Mouse (Mus musculus): ENCODE results near the gene Lcp2. TPM values are rescaled to one million over a fixed set of nuclear protein-coding genes. Genes with fewer than 3 reads are reported as not detected.

The Lcp2 gene
- total and polyA plus RNA-seq, 3 experiments: 19.4 to 24.0 (median 20.1) TPM

DNA sequence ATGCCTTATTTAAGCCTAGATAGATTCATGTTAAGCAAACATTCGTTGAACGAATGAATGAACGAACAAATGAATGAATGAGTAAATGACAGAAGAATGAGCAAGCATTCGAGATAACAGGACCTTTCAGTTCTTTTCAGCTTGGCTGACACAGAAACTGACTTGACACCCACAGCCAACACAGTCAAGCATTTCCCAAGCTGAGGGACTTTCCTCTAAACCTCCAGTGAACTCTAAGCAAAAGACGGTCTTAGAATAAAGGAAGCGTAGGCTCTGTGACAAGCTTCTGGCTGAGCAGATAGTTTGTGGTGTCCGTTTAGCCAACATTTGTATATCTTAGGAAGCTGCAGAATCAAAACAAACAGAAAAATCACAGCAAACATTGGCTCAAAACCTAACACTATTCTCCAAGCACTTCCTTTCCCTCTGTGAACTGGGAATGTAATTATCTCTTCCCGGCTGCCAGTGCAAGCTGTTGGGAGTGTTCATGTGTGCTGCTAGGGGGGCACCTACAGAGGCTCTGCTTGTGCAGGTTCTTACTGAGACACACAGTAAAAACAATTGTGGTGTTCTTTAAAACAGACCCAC is 39.5 kb downstream of the Lcp2 start:
- in situ Hi-C loops (cut with MboI; ENCODE audit: low pct_ligation_motif_present, low pct_unique_long_range_greater_than_20kb, low sequenced_read_pairs): loop anchor here (5.0 to 25.0 kb wide), 2 partner anchors 139 to 349 kb away; no protein-coding TSS in a partner anchor
- Histone ChIP-seq H3K9me3 (replicated peaks; ENCODE audit: low read length) (no peaks in the 10 kb centered on the region), H3K4me3 (replicated peaks in 1 of 3; ENCODE audit: low read depth in 2 of 3, low read length in 2 of 3, poor library complexity in 1 of 3) (no peak overlapping the region), H3K27ac (ENCODE audit: insufficient read depth, low read depth) (peak overlapping the region; percentile 9; the same call in 1 of the 2 replicates), H3K4me1 (ENCODE audit: control insufficient read depth in 1 of 2, insufficient read depth in 2 of 2) (peaks cover 7 to 44% of the 10 kb centered on the region in 2 experiments; a peak in 3 of 4 replicates), H3K79me2 (replicated peaks; ENCODE audit: control insufficient read depth, extremely low read depth, insufficient read depth, poor library complexity, severe bottlenecking) (no peaks in the 10 kb centered on the region), H3K36me3 (replicated peaks in 1 of 2; ENCODE audit: control insufficient read depth in 1 of 2, insufficient read depth in 1 of 2, low read length in 1 of 2) (peaks cover 45 to 46% of the 10 kb centered on the region in 2 experiments), H3K9ac (ENCODE audit: insufficient read depth, low read depth) (no peak overlapping the region), H3K4me2 (ENCODE audit: insufficient read depth, low read depth, poor library complexity, severe bottlenecking) (no peak overlapping the region), H3K27me3 (replicated peaks) (no peaks in the 10 kb centered on the region)
- DNase-seq (ENCODE audit: extremely low read depth): peak; percentile 73
- dilution Hi-C loops (cut with MboI; ENCODE audit: extremely low pct_ligation_motif_present, extremely low pct_unique_long_range_greater_than_20kb, low sequenced_read_pairs): no loop called here
- TF ChIP-seq MXI1 (IDR thresholded peaks at IDR 0.05; ENCODE audit: low read depth, low read length) (no peak), JUN (IDR thresholded peaks at IDR 0.05; ENCODE audit: insufficient read depth, low read depth, low read length) (no peak), UBTF (IDR thresholded peaks at IDR 0.05; ENCODE audit: low read depth, low read length) (0 out of 2 replicates have a peak, but pooled peaks have one; percentile 28), JUND (conservative IDR thresholded peaks at IDR 0.05; ENCODE audit: low read depth, low read length) (no peak), ELF1 (IDR thresholded peaks at IDR 0.05; ENCODE audit: low read depth, low read length) (no peak)

DNA sequence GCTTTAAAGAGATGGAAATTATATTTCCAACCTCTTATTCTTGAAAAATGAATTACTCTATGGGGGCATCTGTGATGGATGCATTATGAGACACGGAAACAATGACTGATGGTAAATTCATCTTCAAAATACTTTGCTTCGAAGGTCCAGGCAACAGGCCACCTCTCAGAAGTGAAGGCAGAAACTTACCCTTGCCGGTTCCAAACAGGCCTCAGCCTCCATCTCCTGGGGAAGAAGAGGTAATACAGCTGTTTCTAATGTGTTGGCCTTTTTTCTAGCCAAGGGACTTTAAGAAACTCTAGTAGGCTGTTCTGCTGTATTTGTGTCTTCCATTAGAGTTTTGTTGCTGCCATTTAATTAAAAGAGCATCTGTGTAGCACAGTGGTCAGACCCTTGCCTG is 40.3 kb downstream of the Lcp2 start:
- Histone ChIP-seq H3K27ac (ENCODE audit: insufficient read depth, low read depth) (no peak overlapping the region), H3K79me2 (replicated peaks; ENCODE audit: control insufficient read depth, extremely low read depth, insufficient read depth, poor library complexity, severe bottlenecking) (no peaks in the 10 kb centered on the region), H3K9me3 (replicated peaks; ENCODE audit: low read length) (no peaks in the 10 kb centered on the region), H3K9ac (ENCODE audit: insufficient read depth, low read depth) (no peak overlapping the region), H3K4me1 (ENCODE audit: control insufficient read depth in 1 of 2, insufficient read depth in 2 of 2) (peaks cover 7 to 44% of the 10 kb centered on the region in 2 experiments; a peak in 3 of 4 replicates), H3K36me3 (replicated peaks in 1 of 2; ENCODE audit: control insufficient read depth in 1 of 2, insufficient read depth in 1 of 2, low read length in 1 of 2) (peaks cover 50 to 52% of the 10 kb centered on the region in 2 experiments), H3K4me2 (ENCODE audit: insufficient read depth, low read depth, poor library complexity, severe bottlenecking) (no peak overlapping the region), H3K27me3 (replicated peaks) (no peaks in the 10 kb centered on the region), H3K4me3 (replicated peaks in 1 of 3; ENCODE audit: low read depth in 2 of 3, low read length in 2 of 3, poor library complexity in 1 of 3) (no peak overlapping the region)
- in situ Hi-C loops (cut with MboI; ENCODE audit: low pct_ligation_motif_present, low pct_unique_long_range_greater_than_20kb, low sequenced_read_pairs): loop anchor here (5.0 to 25.0 kb wide), 2 partner anchors 140 to 350 kb away; no protein-coding TSS in a partner anchor
- peak; percentile 86 for DNase-seq (ENCODE audit: extremely low read depth)
- dilution Hi-C loops (cut with MboI; ENCODE audit: extremely low pct_ligation_motif_present, extremely low pct_unique_long_range_greater_than_20kb, low sequenced_read_pairs): no loop called here
- no peak; the same call in 1 of the 2 replicates for TF ChIP-seq JUND (conservative IDR thresholded peaks at IDR 0.05; ENCODE audit: low read depth, low read length)
- TF ChIP-seq SMC3 (IDR thresholded peaks at IDR 0.05; ENCODE audit: low read depth, low read length): peak; percentile 93
- TF ChIP-seq MAX (IDR thresholded peaks at IDR 0.05; ENCODE audit: low read length): no peak
- no peak for TF ChIP-seq MYC (IDR thresholded peaks at IDR 0.05; ENCODE audit: low read depth, low read length)
- no peak for TF ChIP-seq RCOR1 (conservative IDR thresholded peaks at IDR 0.05; ENCODE audit: low read depth, low read length)
- TF ChIP-seq CTCF (conservative IDR thresholded peaks at IDR 0.05 in 1 of 2, IDR thresholded peaks at IDR 0.05 in 1 of 2; ENCODE audit: low read depth in 2 of 2, low read length in 2 of 2): peak; percentile 24 to 95; a peak in 2 of 4 replicates
- no peak for TF ChIP-seq POLR2AphosphoS2 (IDR thresholded peaks at IDR 0.05; ENCODE audit: low read depth, low read length)
- TF ChIP-seq MAFK (IDR thresholded peaks at IDR 0.05; ENCODE audit: insufficient replicate concordance, low read length): no peak
- TF ChIP-seq CHD2 (IDR thresholded peaks at IDR 0.05; ENCODE audit: low read length): no peak
- no peak for TF ChIP-seq HCFC1 (IDR thresholded peaks at IDR 0.05; ENCODE audit: low read depth, low read length)
- TF ChIP-seq POLR2A (IDR thresholded peaks at IDR 0.05; ENCODE audit: low read depth, low read length): no peak
- TF ChIP-seq KAT2A (IDR thresholded peaks at IDR 0.05; ENCODE audit: insufficient replicate concordance, low read length): no peak
- TF ChIP-seq USF2 (conservative IDR thresholded peaks at IDR 0.05; ENCODE audit: low read depth, low read length): no peak
- TF ChIP-seq TBP (conservative IDR thresholded peaks at IDR 0.05; ENCODE audit: low read depth, low read length): no peak
- TF ChIP-seq NELFE (IDR thresholded peaks at IDR 0.05; ENCODE audit: low read depth, low read length): peak; percentile 40; the same call in 1 of the 2 replicates
- TF ChIP-seq ZNF384 (IDR thresholded peaks at IDR 0.05; ENCODE audit: low read depth, low read length): no peak
- peak; percentile 90 for TF ChIP-seq ZC3H11A (IDR thresholded peaks at IDR 0.05; ENCODE audit: low read depth, low read length)
- TF ChIP-seq USF1 (IDR thresholded peaks at IDR 0.05; ENCODE audit: low read depth, low read length): no peak
- TF ChIP-seq ZKSCAN1 (IDR thresholded peaks at IDR 0.05; ENCODE audit: borderline replicate concordance, low read depth, low read length): no peak
- TF ChIP-seq UBTF (IDR thresholded peaks at IDR 0.05; ENCODE audit: low read depth, low read length): no peak
- TF ChIP-seq CHD1 (IDR thresholded peaks at IDR 0.05; ENCODE audit: low read depth, low read length): no peak
- 0 out of 2 replicates have a peak, but pooled peaks have one; percentile 37 for TF ChIP-seq MEF2A (IDR thresholded peaks at IDR 0.05; ENCODE audit: borderline replicate concordance, low read depth, low read length)
- no peak for TF ChIP-seq TCF12 (IDR thresholded peaks at IDR 0.05; ENCODE audit: low read depth, low read length)
- TF ChIP-seq BHLHE40 (IDR thresholded peaks at IDR 0.05; ENCODE audit: low read depth, low read length): no peak
- TF ChIP-seq SIN3A (IDR thresholded peaks at IDR 0.05; ENCODE audit: low read length): 0 out of 2 replicates have a peak, but pooled peaks have one; percentile 30
- TF ChIP-seq NRF1 (IDR thresholded peaks at IDR 0.05; ENCODE audit: low read depth, low read length): no peak
- no peak for TF ChIP-seq ZMIZ1 (IDR thresholded peaks at IDR 0.05; ENCODE audit: low read depth, low read length)
- TF ChIP-seq MAZ (IDR thresholded peaks at IDR 0.05; ENCODE audit: low read depth, low read length): no peak
- no peak for TF ChIP-seq GABPA (IDR thresholded peaks at IDR 0.05; ENCODE audit: insufficient replicate concordance, low read depth, low read length)
